Mouse (Mus musculus) neural tube, embryonic 15.5 days (tissue): ENCODE measurements at regions not wholly inside any gene's neighbourhood (a gene's known extent, or its start where the extent isn't known, plus 50 kb on each side); places are given as distances from the start of the nearest gene placed in this dataset.
A peak's percentile ranks its signal among the peaks of the same experiment; 100 is the strongest.
"Not testable (repeated sequence)": the region's sequence is repeated elsewhere in the genome, so short reads cannot be mapped to it uniquely, and the experiment has no call there.

Experiments used
- ATAC-seq: fragments of 200-750 bp; cut with Nextera tagmentation; 2 replicates; pipeline ENCODE4 v1.8.0; 2017; ENCODE audit warnings: mild to moderate bottlenecking, moderate TSS enrichment, moderate library complexity; ENCODE audit not compliant: low FRiP score
- H3K27ac ChIP-seq: fragments of 300-500 bp; sonication (generic); replicated peaks from 2 replicates; pipeline ENCODE4 v1.5.1; 2015; ENCODE audit warnings: mild to moderate bottlenecking, inconsistent platforms
- H3K27me3 ChIP-seq: fragments of 300-500 bp; sonication (generic); replicated peaks from 2 replicates; pipeline ENCODE4 v1.6.1; 2015; ENCODE audit warnings: inconsistent platforms
- H3K36me3 ChIP-seq: fragments of 300-500 bp; sonication (generic); 2 replicates; pipeline ENCODE4 v1.6.1; 2015; ENCODE audit warnings: inconsistent platforms
- H3K4me1 ChIP-seq: fragments of 300-500 bp; sonication (generic); 2 replicates; pipeline ENCODE4 v1.6.1; 2015; ENCODE audit warnings: inconsistent platforms
- H3K4me2 ChIP-seq: fragments of 300-500 bp; sonication (generic); 2 replicates; pipeline ENCODE4 v1.6.1; 2015; ENCODE audit warnings: inconsistent platforms, mild to moderate bottlenecking, moderate library complexity
- H3K4me3 ChIP-seq: fragments of 300-500 bp; sonication (generic); replicated peaks from 2 replicates; pipeline ENCODE4 v1.5.1; 2015; ENCODE audit warnings: mild to moderate bottlenecking, inconsistent platforms
- H3K9ac ChIP-seq: fragments of 300-500 bp; sonication (generic); replicated peaks from 2 replicates; pipeline ENCODE4 v1.6.1; 2015; ENCODE audit warnings: mild to moderate bottlenecking, inconsistent platforms
- H3K9me3 ChIP-seq: fragments of 300-500 bp; sonication (generic); replicated peaks from 2 replicates; pipeline ENCODE4 v1.6.1; 2016; ENCODE audit warnings: inconsistent platforms
- WGBS: fragments of 180-500 bp; shearing (Covaris S2); methylation state at CpG from one replicate; pipeline ENCODE4 v1.1.7; 2015; ENCODE audit warnings: mixed read lengths; 5-methylcytosine and 5-hydroxymethylcytosine counted together

GRCm38 (mm10) chr4:44424831-44425704 is 124.4 kb downstream of the Melk start:
- ATAC-seq, result peak; percentile 54
- Histone ChIP-seq H3K9me3 (no peaks in the 10 kb centered on the region), H3K4me1 (peaks cover 15% of the 10 kb centered on the region), H3K36me3 (no peaks in the 10 kb centered on the region), H3K4me3 (peak overlapping the region; percentile 46), H3K27ac (no peak overlapping the region), H3K9ac (peak overlapping the region; percentile 52), H3K4me2 (peak overlapping the region; percentile 89), H3K27me3 (peaks cover 27% of the 10 kb centered on the region)
- WGBS, result 2% methylated on average over 56 of the region's 56 CpGs

GRCm38 (mm10) chr4:44434593-44434992 is 133.9 kb downstream of the Melk start:
- 24% methylated on average over 9 of the region's 9 CpGs for WGBS
- H3K27ac ChIP-seq, result no peak overlapping the region

GRCm38 (mm10) chr4:44445511-44445910 is 144.8 kb downstream of the Melk start:
- H3K27ac ChIP-seq, result no peak overlapping the region
- H3K36me3 ChIP-seq, result no peaks in the 10 kb centered on the region
- no peak for ATAC-seq
- H3K27me3 ChIP-seq, result no peaks in the 10 kb centered on the region
- H3K9me3 ChIP-seq, result no peaks in the 10 kb centered on the region
- 25% methylated on average over 4 of the region's 4 CpGs for WGBS
- no peak overlapping the region for H3K4me2 ChIP-seq
- no peak overlapping the region for H3K4me3 ChIP-seq
- H3K4me1 ChIP-seq, result peaks cover 9% of the 10 kb centered on the region; the same call in 1 of the 2 replicates
- no peak overlapping the region for H3K9ac ChIP-seq

More at GRCm38 (mm10) chr4:44434593-44434992, 133.9 kb downstream of the Melk start:
- Histone ChIP-seq H3K27me3 (0 out of 2 replicates have a peak, but pooled peaks cover 4% of the 10 kb centered on the region), H3K9ac (no peak overlapping the region), H3K9me3 (no peaks in the 10 kb centered on the region), H3K4me3 (no peak overlapping the region), H3K4me1 (no peaks in the 10 kb centered on the region), H3K36me3 (no peaks in the 10 kb centered on the region), H3K4me2 (no peak overlapping the region)
- ATAC-seq, result no peak

GRCm38 (mm10) chr4:44450881-44451532 is 150.3 kb downstream of the Melk start:
- no peak overlapping the region for H3K27ac ChIP-seq
- no peak overlapping the region for H3K9ac ChIP-seq
- no peak overlapping the region for H3K4me2 ChIP-seq
- no peak overlapping the region for H3K4me3 ChIP-seq
- H3K36me3 ChIP-seq, result no peaks in the 10 kb centered on the region
- H3K9me3 ChIP-seq, result no peaks in the 10 kb centered on the region
- 22% methylated on average over 10 of the region's 10 CpGs for WGBS
- no peaks in the 10 kb centered on the region for H3K27me3 ChIP-seq
- peaks cover 32% of the 10 kb centered on the region for H3K4me1 ChIP-seq
- no peak for ATAC-seq

- peak; percentile 64 for ATAC-seq
- no peak overlapping the region for H3K9ac ChIP-seq
- 40% methylated on average over 8 of the region's 8 CpGs for WGBS
Observed at GRCm38 (mm10) chr4:44452043-44452618, 151.5 kb downstream of the Melk start.

GRCm38 (mm10) chr4:44453552-44453951 is 152.9 kb downstream of the Melk start:
- Histone ChIP-seq H3K27ac (no peak overlapping the region), H3K4me3 (no peak overlapping the region), H3K9me3 (no peaks in the 10 kb centered on the region), H3K4me2 (no peak overlapping the region), H3K36me3 (no peaks in the 10 kb centered on the region), H3K4me1 (peaks cover 32% of the 10 kb centered on the region), H3K9ac (no peak overlapping the region), H3K27me3 (no peaks in the 10 kb centered on the region)
- no peak for ATAC-seq
- 67% methylated on average over 11 of the region's 11 CpGs for WGBS

More at GRCm38 (mm10) chr4:44452043-44452618, 151.5 kb downstream of the Melk start:
- peaks cover 32% of the 10 kb centered on the region for H3K4me1 ChIP-seq
- H3K4me2 ChIP-seq, result no peak overlapping the region
- H3K9me3 ChIP-seq, result no peaks in the 10 kb centered on the region
- no peaks in the 10 kb centered on the region for H3K27me3 ChIP-seq
- H3K4me3 ChIP-seq, result no peak overlapping the region
- peak overlapping the region; percentile 18; the same call in 1 of the 2 replicates for H3K27ac ChIP-seq
- no peaks in the 10 kb centered on the region for H3K36me3 ChIP-seq

GRCm38 (mm10) chr4:44455851-44456250 is 155.2 kb downstream of the Melk start:
- Histone ChIP-seq H3K4me1 (peaks cover 26% of the 10 kb centered on the region), H3K27ac (no peak overlapping the region), H3K4me2 (no peak overlapping the region), H3K4me3 (no peak overlapping the region), H3K9me3 (no peaks in the 10 kb centered on the region), H3K27me3 (no peaks in the 10 kb centered on the region), H3K9ac (no peak overlapping the region), H3K36me3 (no peaks in the 10 kb centered on the region)
- ATAC-seq, result no peak
- 95% methylated on average over 2 of the region's 2 CpGs for WGBS

- H3K4me1 ChIP-seq, H3K36me3 ChIP-seq, H3K27me3 ChIP-seq, H3K27ac ChIP-seq, H3K4me2 ChIP-seq, ATAC-seq, H3K9ac ChIP-seq, H3K9me3 ChIP-seq, H3K4me3 ChIP-seq: not testable (repeated sequence)
- 90% methylated on average over 21 of the region's 21 CpGs for WGBS
Observed at GRCm38 (mm10) chr4:44473511-44473910, 172.8 kb downstream of the Melk start.
